In the genomic region with DNA sequence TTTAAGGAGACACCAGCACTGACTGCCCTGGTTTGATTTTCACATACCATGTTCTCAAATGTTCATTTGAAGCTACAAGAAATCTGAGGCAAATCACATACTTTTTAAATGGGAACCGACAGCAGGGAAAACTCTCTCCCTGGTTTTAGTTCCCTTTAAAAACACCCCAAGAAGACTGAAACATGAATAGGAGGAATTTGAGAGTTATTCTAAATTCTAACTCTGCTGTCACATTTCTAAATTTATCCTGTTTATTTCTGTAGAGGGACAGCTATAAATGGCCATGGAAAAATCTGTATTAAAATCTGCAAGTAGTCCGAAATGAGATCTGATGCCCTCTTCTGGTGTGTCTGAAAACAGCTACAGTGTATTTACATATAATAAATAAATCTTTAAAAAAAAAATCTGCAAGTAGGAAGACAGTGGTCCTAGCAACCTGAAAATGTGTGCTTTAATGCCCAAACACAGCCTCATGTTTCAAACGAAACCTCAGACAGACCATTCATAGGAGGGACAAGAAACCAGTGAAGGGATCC, we compare ENCODE assay signal across 23 mouse cellular contexts. TPM values are rescaled to one million over a fixed set of nuclear protein-coding genes. Genes with fewer than 3 reads are reported as not detected.
A peak's percentile ranks its signal among the peaks of the same experiment; 100 is the strongest.
DNase-seq lines count a peak whose midpoint lies in the region; ATAC-seq and TF ChIP-seq lines count a peak whose summit lies in the region.
"Had no signal": no experiment of that assay in that cellular context is flagged by ENCODE, and none has a peak within 500 bp of the region (broad histone marks: within the 10 kb centered on the region; RNA-seq: fewer than 3 reads in every experiment).

No protein-coding gene starts in this region.

- H3K4me1 ChIP-seq in heart, adult 2 months (ENCODE audit: control insufficient read depth, insufficient read depth, low read length): no peaks in the 10 kb centered on the region
- no peaks in the 10 kb centered on the region for H3K4me1 ChIP-seq in heart, embryonic 12.5 days (replicated peaks)
- H3K4me1 ChIP-seq: embryonic facial prominence, embryonic 12.5 days; embryonic facial prominence, embryonic 15.5 days; heart, embryonic 10.5 days; hindbrain, embryonic 12.5 days; hindbrain, embryonic 15.5 days had no signal

- no peaks in the 10 kb centered on the region for H3K9me3 ChIP-seq in heart, embryonic 12.5 days (replicated peaks)
- H3K9me3 ChIP-seq: embryonic facial prominence, embryonic 12.5 days; embryonic facial prominence, embryonic 15.5 days; heart, embryonic 10.5 days; hindbrain, embryonic 12.5 days; hindbrain, embryonic 15.5 days had no signal

- peaks cover 2% of the 10 kb centered on the region for H3K36me3 ChIP-seq in heart, adult 2 months (ENCODE audit: control insufficient read depth, insufficient read depth, low read length)
- peaks cover 49% of the 10 kb centered on the region for H3K36me3 ChIP-seq in heart, embryonic 12.5 days

- H3K27me3 ChIP-seq in heart, adult 2 months (ENCODE audit: control insufficient read depth, insufficient read depth, low read length): no peaks in the 10 kb centered on the region
- no peaks in the 10 kb centered on the region for H3K27me3 ChIP-seq in heart, embryonic 12.5 days (replicated peaks)
- H3K27me3 ChIP-seq: embryonic facial prominence, embryonic 12.5 days; embryonic facial prominence, embryonic 15.5 days; hindbrain, embryonic 12.5 days; hindbrain, embryonic 15.5 days had no signal

- no peak for TF ChIP-seq POLR2A in heart, adult 2 months (IDR thresholded peaks at IDR 0.05; ENCODE audit: insufficient read depth, low read depth, low read length)

- WGBS in heart, adult 2 months: 75% methylated on average over 3 of the region's 3 CpGs
- 83% methylated on average over 3 of the region's 3 CpGs for WGBS in heart, embryonic 12.5 days

- H3K4me3 ChIP-seq in heart, adult 2 months: no peak overlapping the region
- no peak overlapping the region for H3K4me3 ChIP-seq in heart, embryonic 12.5 days
- H3K4me3 ChIP-seq: embryonic facial prominence, embryonic 12.5 days; embryonic facial prominence, embryonic 15.5 days; heart, embryonic 10.5 days; hindbrain, embryonic 12.5 days; hindbrain, embryonic 15.5 days had no signal

- TF ChIP-seq EP300 in heart, adult 2 months (IDR thresholded peaks at IDR 0.05; ENCODE audit: insufficient read depth, low read depth, low read length): no peak

- H3K9ac ChIP-seq in heart, adult 2 months (ENCODE audit: low read depth, low read length): no peak overlapping the region
- no peak overlapping the region for H3K9ac ChIP-seq in heart, embryonic 12.5 days
- H3K9ac ChIP-seq: embryonic facial prominence, embryonic 12.5 days; embryonic facial prominence, embryonic 15.5 days; forebrain, postnatal 0 days; hindbrain, embryonic 12.5 days; hindbrain, embryonic 15.5 days had no signal

- DNase-seq in heart, adult 2 months: no peak
- peak; percentile 32 to 40 for DNase-seq in left cerebral cortex, postnatal 14 days (ENCODE audit: low spot score in 2 of 2)
- no peak for DNase-seq in left cerebral cortex, adult 18-20 months (ENCODE audit: low spot score in 2 of 2)
- peak; percentile 56 for DNase-seq in brain, adult 2 months (ENCODE audit: low read depth, low spot score)
- peak; percentile 58 for DNase-seq in telencephalon, adult 2 months (ENCODE audit: low read depth, low spot score)
- DNase-seq in thymus, postnatal 25 days: no peak
- DNase-seq: adrenal gland, adult 8-10 months; adrenal gland, postnatal 25 days; cerebellum, adult 18-20 months; cerebellum, adult 9-10 months; cerebellum, postnatal 14 days; forebrain, postnatal 0 days; gastrocnemius, postnatal 14 days; heart, adult 18-20 months had no signal

- TF ChIP-seq CTCF in heart, adult 2 months (IDR thresholded peaks at IDR 0.05): peak; percentile 47

- intact Hi-C loops in heart, adult 2 months (cut with DNase I): no loop called here
- intact Hi-C loops in left cerebral cortex, postnatal 14 days (cut with DNase I): no loop called here

- peak overlapping the region; percentile 23; the same call in 1 of the 2 replicates for H3K27ac ChIP-seq in heart, adult 2 months
- H3K27ac ChIP-seq in heart, embryonic 12.5 days (ENCODE audit: poor library complexity, severe bottlenecking): no peak overlapping the region
- H3K27ac ChIP-seq: embryonic facial prominence, embryonic 12.5 days; embryonic facial prominence, embryonic 15.5 days; heart, embryonic 10.5 days; hindbrain, embryonic 12.5 days; hindbrain, embryonic 15.5 days had no signal

- no peaks in the 10 kb centered on the region for H3K79me2 ChIP-seq in heart, adult 2 months (replicated peaks; ENCODE audit: control insufficient read depth, insufficient read depth, low read length)

- no peak overlapping the region for H3K4me2 ChIP-seq in heart, embryonic 12.5 days
- H3K4me2 ChIP-seq: embryonic facial prominence, embryonic 12.5 days; embryonic facial prominence, embryonic 15.5 days; hindbrain, embryonic 12.5 days; hindbrain, embryonic 15.5 days had no signal

- no peak for ATAC-seq in heart, embryonic 12.5 days (ENCODE audit: insufficient number of reproducible peaks, low FRiP score)
- ATAC-seq: activated CD4-positive, CD25-positive, alpha-beta regulatory T cell, adult 4 months; CD4-positive, CD25-positive, alpha-beta regulatory T cell, adult 4 months; forebrain, embryonic 14.5 days; forebrain, postnatal 0 days had no signal

RNA-seq across cellular contexts. Expression of a gene that starts 12.3 kb away (rescaled TPM):
- 1 to 10 TPM; 4.8 to 6.1 TPM for total RNA-seq in heart, adult 2 months (2021)
- polyA plus RNA-seq in heart, adult 2 months (2012; rRNA removed): 4.6 and 7.0 TPM in 2 replicates
- polyA plus RNA-seq in heart, embryonic 12.5 days (2016; fragmentation: Nextera tagmentation; extraction: Ambion mirVana): 7.3 and 9.1 TPM in 2 replicates
- total RNA-seq in left cerebral cortex, postnatal 14 days (2021): 10 to 100 TPM; 16.9 to 20.9 TPM
- 10 to 100 TPM; 17.9 to 19.3 TPM for total RNA-seq in left cerebral cortex, adult 18-20 months (2021)

Comparison
In these comparisons a context has a peak if more than half of its experiments do, and no peak if none do; other contexts are left out.
1. DNase-seq: peak in left cerebral cortex, postnatal 14 days (2 of 2), brain, adult 2 months (single experiment) and telencephalon, adult 2 months (single experiment); none in heart, adult 2 months (0 of 2), left cerebral cortex, adult 18-20 months (0 of 2) and thymus, postnatal 25 days (single experiment).